Mouse (Mus musculus) cerebellum, adult 2 months (tissue): ENCODE results near the gene Bsg. TPM values are rescaled to one million over a fixed set of nuclear protein-coding genes. Genes with fewer than 3 reads are reported as not detected.

Experiments
- DNase-seq, 2 experiments: peaks; one replicate each; pipeline ENCODE4 v3.0.0; 2021
- H3K27ac ChIP-seq: fragments of 200-500 bp; 2 replicates; pipeline ENCODE4 v1.5.1; 2012; ENCODE audit warnings: low read length, control low read depth, inconsistent platforms; ENCODE audit not compliant: insufficient read depth
- H3K27me3 ChIP-seq: fragments of 200-500 bp; 2 replicates; pipeline ENCODE4 v1.6.1; 2012; ENCODE audit warnings: inconsistent platforms, mild to moderate bottlenecking, low read length, moderate library complexity; ENCODE audit not compliant: control insufficient read depth, insufficient read depth
- H3K4me1 ChIP-seq: fragments of 200-500 bp; 2 replicates; pipeline ENCODE4 v1.6.1; 2011; ENCODE audit warnings: low read length; ENCODE audit not compliant: control insufficient read depth, insufficient read depth
- H3K4me3 ChIP-seq: fragments of 200-500 bp; replicated peaks from 2 replicates; pipeline ENCODE3; 2011; ENCODE audit warnings: mild to moderate bottlenecking, low read depth, low read length, control low read depth; ENCODE audit not compliant: insufficient read depth
- CTCF ChIP-seq: fragments of 200-500 bp; IDR thresholded peaks from 2 replicates; pipeline ENCODE4 v1.5.1; 2011; ENCODE audit warnings: low read depth, mild to moderate bottlenecking, control low read depth, low read length, moderate library complexity, borderline replicate concordance; ENCODE audit not compliant: insufficient read depth
- POLR2A ChIP-seq: fragments of 200-500 bp; IDR thresholded peaks from 2 replicates; pipeline ENCODE4 v1.6.1; 2011; ENCODE audit warnings: low read length, control low read depth, borderline replicate concordance; ENCODE audit not compliant: insufficient read depth
- WGBS: fragments of 180-500 bp; shearing (Covaris S2); methylation state at CpG from one replicate; pipeline ENCODE4 v1.1.7; 2018; 5-methylcytosine and 5-hydroxymethylcytosine counted together
- polyA plus RNA-seq: library from polyadenylated mRNA; depleted of rRNA; stranded (reverse); fragments of >200 nt; gene quantifications from 2 replicates; pipeline ENCODE4 v1.2.3, GENCODE M21; 2012

The Bsg gene
- polyA plus RNA-seq, 1 experiment: 1,261 TPM

DNA sequence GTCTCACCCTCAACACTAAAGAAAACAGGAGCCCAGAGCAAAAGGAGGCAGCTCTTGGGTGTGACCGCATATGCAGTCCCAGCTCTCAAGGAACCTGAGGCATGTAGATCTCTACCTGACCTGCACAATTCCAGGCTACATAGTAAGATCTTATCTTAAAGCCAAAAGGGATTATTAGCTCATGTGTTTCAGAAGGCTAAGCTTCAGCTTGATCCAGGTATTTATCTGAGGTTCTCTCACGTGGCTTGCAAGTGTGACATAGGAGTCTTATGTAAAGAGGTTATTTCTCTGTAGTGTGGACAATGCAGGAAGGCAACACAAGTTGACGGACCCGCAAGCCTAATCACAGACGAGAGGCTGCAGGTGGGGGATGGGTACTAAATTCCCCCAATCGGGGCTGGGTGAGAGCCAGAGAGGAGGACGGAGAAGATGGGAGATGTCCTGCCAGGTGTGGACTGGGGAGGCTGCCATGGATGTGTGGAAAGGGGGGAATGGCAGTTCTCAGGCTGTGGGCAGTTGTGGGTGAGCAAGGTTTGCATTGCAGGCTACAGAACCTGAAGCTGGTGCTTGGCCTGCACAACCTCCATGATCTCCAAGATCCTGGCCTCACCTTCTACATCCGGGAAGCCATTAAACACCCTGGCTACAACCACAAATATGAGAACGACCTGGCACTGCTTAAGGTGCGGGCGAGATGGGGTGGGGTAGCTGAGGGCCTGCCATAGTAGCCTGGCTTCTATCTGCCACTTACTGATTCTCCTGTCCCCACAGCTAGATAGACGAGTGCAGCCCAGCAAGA, 10.5 kb upstream of the Bsg start:
- no peak for TF ChIP-seq CTCF
- no peak for TF ChIP-seq POLR2A
- H3K27ac ChIP-seq: no peak overlapping the region
- H3K4me3 ChIP-seq: no peak overlapping the region
- no peak for DNase-seq
- H3K4me1 ChIP-seq: peaks cover 45% of the 10 kb centered on the region
- no peaks in the 10 kb centered on the region for H3K27me3 ChIP-seq
- 44% methylated on average over 12 of the region's 12 CpGs for WGBS

DNA sequence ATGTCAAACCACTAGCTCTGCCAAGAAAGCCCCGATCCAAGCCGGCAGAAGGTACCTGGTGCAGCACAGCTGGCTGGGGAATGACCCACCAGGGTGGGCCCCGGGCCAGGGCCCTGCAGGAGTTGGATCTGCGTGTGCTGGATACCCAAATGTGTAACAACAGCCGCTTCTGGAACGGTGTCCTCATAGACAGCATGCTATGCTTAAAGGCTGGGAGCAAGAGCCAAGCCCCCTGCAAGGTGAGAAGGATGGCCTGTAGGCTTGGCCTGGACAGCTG, 10.0 kb upstream of the Bsg start:
- H3K27ac ChIP-seq: no peak overlapping the region
- DNase-seq: no peak
- H3K4me1 ChIP-seq: peaks cover 49% of the 10 kb centered on the region
- no peak overlapping the region for H3K4me3 ChIP-seq
- H3K27me3 ChIP-seq: no peaks in the 10 kb centered on the region
- WGBS: 15% methylated on average over 6 of the region's 6 CpGs
- TF ChIP-seq POLR2A (no peak), CTCF (no peak)

GRCm38 (mm10) chr10:79695231-79696128, 8.8 kb upstream of the Bsg start:
- TF ChIP-seq POLR2A (no peak), CTCF (peak; percentile 86)
- DNase-seq: peak; percentile 81 to 88
- H3K4me1 ChIP-seq: peaks cover 49% of the 10 kb centered on the region
- WGBS: 9% methylated on average over 13 of the region's 13 CpGs
- no peaks in the 10 kb centered on the region for H3K27me3 ChIP-seq
- H3K27ac ChIP-seq: peak overlapping the region; percentile 67
- H3K4me3 ChIP-seq: no peak overlapping the region

GRCm38 (mm10) chr10:79696129-79696651, 8.1 kb upstream of the Bsg start:
- H3K27ac ChIP-seq: peak overlapping the region; percentile 67
- TF ChIP-seq CTCF (no peak), POLR2A (no peak)
- H3K4me3 ChIP-seq: no peak overlapping the region
- peaks cover 49% of the 10 kb centered on the region for H3K4me1 ChIP-seq
- WGBS: 33% methylated on average over 9 of the region's 9 CpGs
- DNase-seq: no peak
- H3K27me3 ChIP-seq: no peaks in the 10 kb centered on the region

DNA sequence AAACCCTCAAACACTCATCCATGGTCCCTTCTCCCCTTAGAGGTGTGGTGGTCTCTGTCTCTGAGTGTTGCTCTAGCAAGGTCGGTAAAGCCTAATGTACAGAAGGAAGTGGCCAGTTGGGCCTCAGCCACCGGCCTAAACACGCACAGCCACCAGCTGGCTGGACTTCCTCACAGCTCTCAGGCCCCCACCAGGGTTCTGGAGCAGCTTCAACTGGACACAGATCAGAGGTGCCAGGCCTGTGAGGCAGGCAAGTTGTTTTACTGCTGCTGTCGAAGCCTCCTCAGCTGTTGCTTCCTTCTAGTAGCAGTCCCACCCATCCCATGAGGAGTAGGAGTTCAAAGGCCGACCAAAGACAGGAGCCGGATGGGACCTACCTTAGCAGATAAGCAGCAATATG, 6.4 kb upstream of the Bsg start:
- TF ChIP-seq POLR2A (no peak), CTCF (no peak)
- Histone ChIP-seq H3K4me3 (no peak overlapping the region), H3K27me3 (no peaks in the 10 kb centered on the region), H3K27ac (0 out of 2 replicates have a peak overlapping the region, but pooled peaks have one; percentile 31), H3K4me1 (peaks cover 49% of the 10 kb centered on the region)
- WGBS: 6% methylated on average over 6 of the region's 6 CpGs
- DNase-seq: peak; percentile 90 to 93

- DNase-seq: no peak
- Histone ChIP-seq H3K27ac (peak overlapping the region; percentile 31; the same call in 1 of the 2 replicates), H3K4me3 (no peak overlapping the region), H3K4me1 (peaks cover 49% of the 10 kb centered on the region), H3K27me3 (no peaks in the 10 kb centered on the region)
- TF ChIP-seq POLR2A (no peak), CTCF (no peak)
- 54% methylated on average over 6 of the region's 6 CpGs for WGBS
Observed at GRCm38 (mm10) chr10:79698459-79698858, 5.8 kb upstream of the Bsg start.

GRCm38 (mm10) chr10:79700676-79701075, 3.6 kb upstream of the Bsg start:
- 72% methylated on average over 7 of the region's 7 CpGs for WGBS

More at GRCm38 (mm10) chr10:79700676-79701075, 3.6 kb upstream of the Bsg start:
- TF ChIP-seq POLR2A (no peak), CTCF (no peak)
- H3K4me3 ChIP-seq: no peak overlapping the region
- no peak for DNase-seq
- no peaks in the 10 kb centered on the region for H3K27me3 ChIP-seq
- H3K4me1 ChIP-seq: peaks cover 31% of the 10 kb centered on the region
- no peak overlapping the region for H3K27ac ChIP-seq
